Mouse (Mus musculus) gastrocnemius, adult 8-10 months (tissue): ENCODE results near the gene Csnk2b. TPM values are rescaled to one million over a fixed set of nuclear protein-coding genes. Genes with fewer than 3 reads are reported as not detected.

Experiments used
- DNase-seq, 2 experiments: peaks; one replicate each; pipeline ENCODE4 v3.0.0; 2022; ENCODE audit warnings: low spot score in 2 of 2
- total RNA-seq, 4 experiments: library from RNA; stranded (reverse); gene quantifications; 2 replicates each; pipeline ENCODE4 v1.2.4; 2022

The Csnk2b gene
- 100 to 1,000 TPM; 169 to 216 (median 180) TPM for total RNA-seq

- no peak for DNase-seq
Observed at GRCm38 (mm10) chr17:35121871-35122303, at the start of gene Csnk2b. TSS of gene Csnk2b (minus strand) at chr17:35122053.

- DNase-seq: no peak
Observed at GRCm38 (mm10) chr17:35168541-35169207, 46.8 kb upstream of the Csnk2b start.

- no peak for DNase-seq
Observed at GRCm38 (mm10) chr17:35167794-35168193, 45.9 kb upstream of the Csnk2b start.

GRCm38 (mm10) chr17:35166352-35167035 is 44.6 kb upstream of the Csnk2b start:
- DNase-seq: no peak

GRCm38 (mm10) chr17:35165451-35166155 is 43.8 kb upstream of the Csnk2b start:
- DNase-seq: no peak

- peak; percentile 96 to 98 for DNase-seq
Observed at GRCm38 (mm10) chr17:35164568-35165450, 43.0 kb upstream of the Csnk2b start, which contains the start of gene Prrc2a. TSS of gene Prrc2a (minus strand) at chr17:35164897.

- DNase-seq: no peak
Observed at GRCm38 (mm10) chr17:35164218-35164567, 42.3 kb upstream of the Csnk2b start.

- DNase-seq: no peak
Observed at GRCm38 (mm10) chr17:35163326-35164081, 41.7 kb upstream of the Csnk2b start.

GRCm38 (mm10) chr17:35162730-35163129 is 40.9 kb upstream of the Csnk2b start:
- DNase-seq: no peak

GRCm38 (mm10) chr17:35162121-35162520 is 40.3 kb upstream of the Csnk2b start:
- no peak for DNase-seq

- no peak for DNase-seq
Observed at GRCm38 (mm10) chr17:35161421-35161820, 39.6 kb upstream of the Csnk2b start.

- no peak for DNase-seq
Observed at GRCm38 (mm10) chr17:35159638-35160037, 37.8 kb upstream of the Csnk2b start.

GRCm38 (mm10) chr17:35158850-35159593 is 37.2 kb upstream of the Csnk2b start:
- DNase-seq: no peak

- no peak for DNase-seq
Observed at GRCm38 (mm10) chr17:35157661-35158175, 35.9 kb upstream of the Csnk2b start.

GRCm38 (mm10) chr17:35157254-35157653 is 35.4 kb upstream of the Csnk2b start:
- no peak for DNase-seq

- DNase-seq: no peak
Observed at GRCm38 (mm10) chr17:35156461-35157200, 34.8 kb upstream of the Csnk2b start.

GRCm38 (mm10) chr17:35155451-35155850 is 33.6 kb upstream of the Csnk2b start:
- DNase-seq: no peak

GRCm38 (mm10) chr17:35154616-35155015 is 32.8 kb upstream of the Csnk2b start:
- DNase-seq: no peak

- DNase-seq: no peak
Observed at GRCm38 (mm10) chr17:35153931-35154330, 32.1 kb upstream of the Csnk2b start.
